Mouse (Mus musculus) gastrocnemius, adult 18-20 months (tissue): ENCODE data around the gene Runx3. TPM values are rescaled to one million over a fixed set of nuclear protein-coding genes. Genes with fewer than 3 reads are reported as not detected.

Experiments used
- DNase-seq: peaks from one replicate; pipeline ENCODE4 v3.0.0; 2021; ENCODE audit warnings: low spot score
- long read RNA-seq, 2 experiments: library from polyadenylated mRNA; stranded (forward); transcript quantifications; one replicate each; pipeline ENCODE4 v2.0.0; 2021
- total RNA-seq, 2 experiments: library from RNA; stranded (reverse); gene quantifications; 2 replicates each; pipeline ENCODE4 v1.2.3; 2021

Gene Runx3
- total RNA-seq, result under 1 TPM; 0.05 to 0.07 TPM
- long read RNA-seq, experiment 1, result 0 reads
- long read RNA-seq, experiment 2, result 0 reads

- no peak for DNase-seq
These were observed at the start of gene Runx3 for GRCm38 (mm10) chr4:135120342-135121100. Gene Runx3, plus strand, starts transcription at chr4:135120652.

- no peak for DNase-seq
These were observed 47.8 kb upstream of the Runx3 start for GRCm38 (mm10) chr4:135072671-135073070.

DNA sequence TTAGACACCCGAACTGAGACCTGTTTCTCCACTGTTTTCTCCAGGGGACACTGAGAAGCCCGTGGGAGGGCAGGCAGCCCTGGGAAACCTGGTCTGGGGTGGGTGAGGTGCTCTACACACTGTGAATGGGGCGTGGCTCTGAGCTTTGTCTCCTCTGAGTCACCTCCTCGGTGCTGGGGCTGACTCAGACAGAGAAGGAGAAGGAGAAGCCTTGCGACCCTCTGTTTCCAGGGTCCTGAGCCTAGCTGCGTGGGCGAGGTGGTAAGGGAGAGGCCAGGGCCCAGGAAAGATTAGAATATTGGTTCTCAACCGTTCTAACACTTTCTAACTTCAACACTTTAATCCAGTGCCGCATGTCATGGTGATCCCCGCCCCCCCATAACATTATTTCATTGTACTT, 46.9 kb upstream of the Runx3 start:
- DNase-seq, result no peak

DNA sequence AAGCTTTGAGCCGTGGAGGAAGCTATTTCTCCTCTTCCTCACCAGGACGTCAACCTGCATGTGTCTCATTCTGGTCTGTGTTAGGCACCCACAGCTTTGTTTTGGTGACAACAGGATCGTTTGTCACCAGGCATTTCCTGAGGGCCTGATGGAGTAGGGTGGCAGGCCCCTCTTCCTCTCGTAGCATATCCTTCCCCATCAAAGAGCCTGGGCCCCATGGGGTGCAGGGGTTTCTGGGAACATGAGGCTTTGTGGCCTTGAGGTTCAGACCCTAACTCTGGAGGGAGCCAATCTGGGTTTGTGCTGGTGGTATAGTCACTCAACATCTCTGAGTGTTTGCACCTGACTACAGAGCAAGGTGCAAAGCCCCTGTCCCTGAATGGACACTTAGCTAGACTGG, 45.8 kb upstream of the Runx3 start:
- DNase-seq, result no peak

DNA sequence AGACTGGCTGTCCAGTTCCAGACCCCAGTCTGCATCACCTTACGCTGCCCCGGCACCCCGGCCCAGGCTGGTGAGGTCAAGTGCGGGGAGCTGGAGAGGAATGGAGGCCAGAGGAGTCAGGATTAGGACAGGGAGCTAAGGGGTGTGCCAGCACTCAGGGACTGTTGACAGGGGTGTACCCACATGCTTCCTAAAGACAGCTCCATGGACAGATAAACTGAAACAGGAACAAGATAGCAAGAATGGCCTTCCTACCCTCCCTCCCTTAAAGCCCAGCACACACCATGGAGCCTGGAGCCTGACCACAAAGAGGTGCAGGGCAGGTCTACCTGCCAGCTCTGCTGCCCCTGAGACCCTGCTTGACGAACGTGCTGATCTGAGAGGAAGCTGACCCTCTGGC, 45.1 kb upstream of the Runx3 start:
- DNase-seq, result no peak

DNA sequence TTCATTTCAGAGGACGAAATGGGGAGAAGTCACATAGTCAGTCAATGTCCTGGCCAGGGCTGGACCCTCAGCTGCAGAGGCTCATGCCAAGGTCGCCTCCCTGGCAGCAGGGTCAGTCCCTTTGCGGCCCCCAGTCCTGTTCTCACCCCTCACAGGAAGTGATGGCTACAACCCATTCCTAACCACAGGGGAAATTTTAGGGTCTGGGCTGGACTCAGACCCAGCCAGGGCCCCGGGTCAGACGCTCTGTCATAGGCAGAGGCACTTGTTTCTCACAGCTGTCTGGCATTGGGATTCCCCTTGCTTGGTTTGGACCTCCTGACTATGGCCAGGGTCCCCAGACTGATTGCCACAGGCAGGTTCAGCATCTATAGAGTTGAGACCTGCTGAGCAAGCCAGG, 43.8 kb upstream of the Runx3 start:
- no peak for DNase-seq

- DNase-seq, result no peak
These were observed 43.3 kb upstream of the Runx3 start for GRCm38 (mm10) chr4:135077196-135077595.

DNA sequence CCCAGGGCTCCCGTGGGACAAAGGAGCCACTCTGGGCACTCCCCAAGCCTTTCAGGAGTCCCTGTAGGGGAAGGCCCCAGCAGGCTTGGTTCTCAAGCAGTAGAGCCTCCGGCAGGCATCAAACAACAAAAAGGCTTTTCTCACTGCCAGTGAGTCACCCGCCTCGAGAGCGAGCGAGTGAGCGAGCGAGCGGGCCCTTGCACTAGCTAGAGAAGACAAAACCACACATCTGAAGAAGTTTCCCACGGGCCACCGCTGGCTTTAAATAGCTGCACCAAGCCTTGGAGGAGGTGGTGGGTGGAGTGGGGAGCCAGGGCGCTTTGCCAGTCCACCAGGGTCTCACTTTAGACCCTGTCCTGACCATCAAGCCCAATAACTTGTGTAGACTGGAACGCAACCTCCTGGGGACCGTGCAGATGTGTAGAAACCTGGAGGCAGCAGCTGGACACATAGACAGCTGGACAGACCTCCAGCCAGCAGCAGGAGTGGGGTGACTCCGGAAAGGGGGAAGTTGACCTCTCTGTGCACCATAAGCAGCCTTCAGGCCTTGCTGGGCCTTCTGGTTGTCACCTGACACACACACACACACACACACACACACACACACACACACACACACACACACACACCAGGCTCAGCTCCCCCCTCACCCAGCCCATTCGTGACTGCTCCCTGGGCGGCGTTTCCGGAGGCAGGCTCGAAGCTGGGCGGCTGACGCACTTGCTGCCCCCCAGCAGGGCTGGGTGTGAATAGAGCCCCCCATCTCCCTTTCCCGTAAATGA, 40.4 kb upstream of the Runx3 start:
- DNase-seq, result no peak

DNA sequence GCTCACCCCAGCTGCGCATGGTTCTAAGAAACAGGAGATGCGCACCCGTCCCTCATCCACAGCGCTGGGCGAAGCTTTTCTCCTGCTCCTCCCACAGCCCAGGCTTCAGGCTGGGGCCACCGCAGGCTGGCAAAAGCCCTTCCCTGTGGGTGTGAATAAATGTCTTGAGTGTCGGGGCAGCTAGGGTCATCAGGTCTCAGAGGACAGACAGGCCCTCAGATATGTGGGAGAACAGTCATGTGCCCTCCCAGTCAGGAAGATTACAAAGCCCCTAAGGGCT, 39.9 kb upstream of the Runx3 start:
- DNase-seq, result no peak

DNA sequence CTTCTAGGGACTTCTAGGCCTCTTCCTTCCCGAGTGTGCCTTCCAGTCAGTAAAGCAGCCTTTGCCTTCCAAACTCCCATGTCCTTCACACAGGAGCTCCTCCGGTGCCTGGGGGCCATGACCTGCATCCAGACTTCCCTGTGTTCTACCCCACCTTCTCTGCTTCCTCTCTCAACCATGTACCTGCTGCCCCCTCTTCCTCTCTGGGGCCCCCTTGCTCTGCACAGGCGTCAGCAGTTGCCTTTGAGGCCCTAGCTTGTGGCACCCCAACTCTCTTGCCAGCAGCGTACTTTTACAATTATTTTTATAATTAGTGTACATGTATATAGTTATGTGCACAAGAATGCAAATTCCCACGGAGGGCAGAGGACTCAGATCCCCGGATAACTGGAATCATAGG, 37.4 kb upstream of the Runx3 start:
- DNase-seq, result no peak

GRCm38 (mm10) chr4:135085077-135085853, 35.2 kb upstream of the Runx3 start:
- no peak for DNase-seq

DNA sequence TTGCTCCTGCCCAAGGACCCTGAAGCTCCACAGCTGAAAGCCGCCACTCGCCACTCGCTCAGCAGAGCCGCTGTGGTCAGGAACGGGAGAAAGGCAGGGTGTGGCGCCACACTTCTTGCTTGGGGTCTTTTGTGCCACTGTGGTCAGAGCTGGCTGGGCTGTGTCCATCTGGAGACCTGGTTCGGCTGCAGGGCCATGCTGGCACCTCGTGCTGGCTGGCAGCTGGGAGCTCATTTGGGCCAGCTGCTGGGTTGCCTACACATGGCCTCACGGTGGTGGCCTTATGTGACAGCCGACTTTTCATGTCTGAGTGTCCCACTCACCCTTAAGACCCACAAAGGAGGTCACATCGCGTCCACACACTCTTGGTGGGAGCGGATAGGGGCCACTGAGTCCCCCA, 29.8 kb upstream of the Runx3 start:
- DNase-seq, result no peak

DNA sequence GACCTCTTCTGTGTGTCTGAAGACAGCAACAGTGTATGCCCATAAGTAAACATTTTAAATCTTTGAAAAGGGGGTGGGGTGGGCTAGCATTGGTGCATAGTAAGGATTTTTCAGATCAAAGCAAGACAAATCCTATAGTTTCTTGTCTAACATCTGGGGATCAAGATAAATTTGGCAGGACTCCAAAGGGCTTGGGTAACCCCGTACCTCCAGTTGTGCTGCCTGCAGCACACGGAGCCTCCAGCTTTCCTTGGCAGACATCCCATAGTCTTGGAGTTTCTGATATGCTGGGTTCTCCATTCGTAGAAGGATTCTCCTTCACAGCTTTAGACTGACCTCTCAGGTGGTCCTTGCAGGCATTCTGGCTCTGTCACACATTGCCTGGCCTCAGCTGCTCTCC, 27.6 kb upstream of the Runx3 start:
- no peak for DNase-seq

DNA sequence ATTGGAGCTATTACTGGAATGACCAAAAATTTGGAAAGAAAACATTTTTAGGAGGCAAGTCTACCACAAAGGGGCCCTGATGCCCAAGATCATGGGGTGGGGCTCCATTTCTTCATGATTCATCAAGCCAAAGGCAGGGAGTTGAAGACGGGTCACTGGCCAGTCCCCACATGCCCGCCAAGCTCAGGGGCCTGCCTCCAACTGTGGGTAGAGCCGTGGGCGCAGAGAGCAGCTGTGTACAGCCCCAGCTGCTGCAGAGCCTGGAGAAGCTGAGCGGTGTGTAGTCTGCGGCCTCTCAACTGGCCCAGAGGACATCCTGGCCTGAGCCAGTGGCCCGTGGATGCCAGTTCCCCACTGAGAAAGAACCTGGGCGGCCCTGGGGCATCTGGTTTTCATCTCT, 24.8 kb upstream of the Runx3 start:
- no peak for DNase-seq

DNA sequence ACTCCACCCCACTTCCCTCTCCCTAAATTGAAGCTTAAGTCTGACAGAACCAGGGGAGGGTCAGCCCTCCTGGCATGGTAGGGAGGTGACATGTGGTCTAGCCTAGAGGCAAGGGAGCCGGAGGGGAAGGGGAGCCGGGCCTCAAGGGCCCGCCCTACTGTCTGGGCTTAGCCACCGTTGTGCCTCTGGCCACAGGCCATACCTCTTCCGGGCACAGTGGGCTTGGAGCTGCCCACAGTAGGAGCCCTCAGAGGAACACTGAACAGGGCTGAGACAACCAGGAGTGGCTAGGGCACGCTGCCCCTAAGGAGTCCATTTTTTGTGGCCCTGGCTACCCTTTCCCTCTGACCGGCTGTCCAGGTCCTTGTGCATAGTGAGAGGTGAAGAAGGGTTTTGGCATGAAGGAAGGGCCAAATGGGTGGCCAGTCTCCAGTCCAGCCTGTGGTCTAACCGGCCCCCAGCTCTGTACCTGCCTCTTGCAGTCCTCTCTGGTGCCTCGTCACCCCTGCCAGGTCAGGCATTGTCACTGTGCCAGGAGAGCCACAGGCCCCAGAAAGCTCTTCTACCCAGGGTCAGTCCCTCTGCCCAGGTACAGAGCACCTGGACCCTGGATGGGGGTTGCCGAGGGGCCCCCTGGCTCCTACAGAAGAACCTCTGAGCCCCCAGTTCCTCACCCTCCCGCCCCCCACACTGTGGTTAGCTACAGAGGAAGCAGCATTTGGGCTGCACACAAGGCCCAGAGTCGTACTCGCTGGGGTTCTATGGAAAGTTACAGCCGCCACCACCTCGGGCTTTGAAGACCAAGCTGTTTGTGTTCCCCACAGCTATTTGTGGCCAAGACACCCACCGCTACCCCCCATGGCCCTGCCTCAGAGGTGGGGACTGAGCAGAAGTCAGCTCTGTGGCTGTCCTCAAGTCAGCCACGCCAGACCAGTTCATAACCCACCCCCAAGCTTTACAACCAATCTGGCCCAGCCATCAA, 22.3 kb upstream of the Runx3 start:
- no peak for DNase-seq

GRCm38 (mm10) chr4:135102019-135102740, 18.3 kb upstream of the Runx3 start:
- no peak for DNase-seq

- no peak for DNase-seq
These were observed 17.7 kb upstream of the Runx3 start for GRCm38 (mm10) chr4:135102761-135103160.

GRCm38 (mm10) chr4:135103800-135104199, 16.7 kb upstream of the Runx3 start:
- DNase-seq, result no peak

DNA sequence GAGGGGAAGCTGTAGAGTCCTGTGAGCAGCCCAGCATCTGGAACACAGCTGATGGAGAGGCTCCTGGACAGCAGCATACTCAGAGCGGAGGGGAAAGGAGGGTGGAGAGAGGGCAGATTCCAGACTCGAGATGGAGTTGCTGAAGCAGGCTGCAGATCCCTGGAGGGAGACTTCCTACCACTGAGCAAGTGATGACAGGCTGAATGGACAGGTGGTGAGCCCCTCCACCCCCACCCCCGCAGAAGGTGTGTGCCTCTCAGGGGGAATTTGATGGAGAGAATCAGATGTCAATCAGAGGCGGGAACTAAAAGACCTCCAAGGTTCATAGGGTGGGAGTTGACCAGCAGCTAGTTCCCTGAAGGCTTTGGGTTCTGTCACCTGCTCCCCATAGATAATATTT, 13.5 kb upstream of the Runx3 start:
- no peak for DNase-seq

DNA sequence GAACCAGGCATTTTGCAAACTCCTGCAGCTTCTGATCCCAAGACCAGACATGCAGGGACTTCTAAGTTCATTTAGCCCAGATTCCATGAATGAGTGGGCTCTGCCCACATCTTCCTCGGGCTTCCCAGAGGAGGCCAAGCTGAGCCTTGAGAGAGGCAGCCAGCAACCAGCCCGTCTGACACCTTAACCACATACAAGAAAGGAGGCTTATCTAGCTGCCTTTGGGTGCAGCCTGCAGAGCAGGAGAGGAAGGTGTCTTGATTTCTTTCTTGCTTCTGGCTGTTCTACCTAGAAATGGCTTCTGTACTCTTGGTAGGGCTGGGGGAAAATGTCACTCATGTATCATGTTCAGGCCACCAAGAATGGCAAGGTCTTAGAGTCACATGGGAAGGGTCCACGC, 11.8 kb upstream of the Runx3 start:
- no peak for DNase-seq

GRCm38 (mm10) chr4:135113656-135114055, 6.8 kb upstream of the Runx3 start:
- DNase-seq, result no peak
